Mouse (Mus musculus) layer of hippocampus, adult 11-12 months (tissue): ENCODE measurements at regions not wholly inside any gene's neighbourhood (a gene's known extent, or its start where the extent isn't known, plus 50 kb on each side); places are given as distances from the start of the nearest gene placed in this dataset.

Experiments used
- DNase-seq: peaks from one replicate; pipeline ENCODE4 v3.0.0; 2022; ENCODE audit warnings: low spot score

- peak; percentile 36 for DNase-seq
Observed at GRCm38 (mm10) chr16:31598409-31598988, 64.7 kb upstream of the Dlg1 start.

- DNase-seq = peak; percentile 16
Observed at GRCm38 (mm10) chr16:31598989-31599421, 64.2 kb upstream of the Dlg1 start.

DNA sequence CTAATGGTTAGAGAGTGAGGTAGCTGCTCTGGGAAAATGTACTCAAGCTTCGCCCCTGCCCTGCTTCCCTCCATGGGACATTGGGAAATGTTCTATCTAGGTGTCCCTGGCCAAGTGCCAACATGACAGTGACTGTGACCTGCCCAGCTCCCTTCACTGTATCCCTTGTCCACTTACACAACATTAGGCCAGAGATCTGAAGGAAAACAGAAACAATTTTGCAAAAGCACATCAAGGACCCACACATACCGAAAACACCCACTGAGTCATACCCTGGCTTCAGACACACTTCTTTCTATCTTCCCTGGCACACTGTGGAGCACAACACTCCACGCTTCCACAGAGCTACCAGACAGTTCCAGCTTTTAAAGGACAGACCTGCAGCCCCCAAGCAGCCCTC is 62.0 kb upstream of the Dlg1 start:
- peak; percentile 4 for DNase-seq

DNA sequence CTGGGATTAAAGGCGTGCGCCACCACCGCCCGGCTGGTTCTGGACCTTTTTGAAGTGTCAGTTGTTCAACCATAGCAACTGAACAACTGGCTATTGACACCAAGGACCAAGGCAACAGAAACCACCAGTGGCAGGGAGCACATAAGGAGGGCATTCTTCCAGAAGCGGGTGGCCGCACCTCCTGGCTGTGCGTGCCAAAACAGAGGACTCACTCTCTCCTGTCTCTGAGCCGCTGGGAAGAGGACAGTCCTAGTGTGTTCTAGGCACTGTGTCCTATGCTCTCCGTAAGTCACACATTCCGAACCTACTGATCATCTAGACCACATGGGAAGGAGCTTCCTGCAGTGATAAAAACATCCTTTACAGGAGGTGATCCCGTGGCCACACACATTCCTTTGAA is 60.1 kb upstream of the Dlg1 start:
- DNase-seq = peak; percentile 36

DNA sequence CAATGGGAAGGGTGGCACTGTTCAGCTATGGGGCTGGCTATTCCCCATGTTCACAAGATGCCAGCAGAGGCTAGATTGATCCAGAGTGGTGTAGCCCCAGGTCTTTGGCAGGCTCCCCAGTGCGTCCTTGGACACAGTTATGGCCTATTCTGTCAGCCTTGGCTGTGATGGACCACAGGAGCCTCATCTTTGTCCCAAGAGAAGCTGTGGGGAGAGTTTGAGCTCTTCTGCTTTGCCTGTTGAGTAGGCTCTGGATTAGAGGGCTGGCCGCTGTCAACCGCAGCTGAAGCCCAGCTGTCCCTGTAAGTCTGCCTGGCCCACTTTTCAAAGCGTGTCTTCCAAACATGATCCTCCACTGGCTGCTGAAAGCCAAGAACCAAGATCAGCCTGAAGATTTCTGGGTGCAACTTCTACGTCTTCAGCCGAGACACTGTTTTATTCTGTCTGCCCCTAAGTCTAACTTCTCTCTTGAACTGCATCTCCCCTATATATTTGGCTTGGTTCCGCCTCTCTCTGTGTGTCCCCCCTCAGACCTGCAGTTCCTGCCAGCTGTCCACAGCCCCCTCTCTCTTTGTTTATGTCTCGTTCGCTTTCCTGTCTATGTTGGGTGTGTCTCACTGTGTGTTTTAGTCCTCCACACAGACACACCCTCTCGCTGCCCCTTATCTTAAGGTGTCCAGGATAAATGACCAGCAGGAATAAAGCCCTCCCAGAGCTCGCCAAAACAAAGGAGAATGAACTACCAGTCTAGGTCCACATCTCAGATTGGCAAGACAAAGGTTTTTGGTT is 56.7 kb upstream of the Dlg1 start:
- DNase-seq = no peak

GRCm38 (mm10) chr16:31608964-31609363 is 54.3 kb upstream of the Dlg1 start:
- DNase-seq = no peak

GRCm38 (mm10) chr16:31609394-31610172 is 53.7 kb upstream of the Dlg1 start:
- no peak for DNase-seq
